Mouse (Mus musculus): ENCODE measurements around the gene Pxn. TPM values are rescaled to one million over a fixed set of nuclear protein-coding genes. Genes with fewer than 3 reads are reported as not detected.
A peak's percentile ranks its signal among the peaks of the same experiment; 100 is the strongest.
"Not testable (repeated sequence)": the region's sequence is repeated elsewhere in the genome, so short reads cannot be mapped to it uniquely, and the experiment has no call there.

The Pxn gene
- polyA plus RNA-seq, 1 experiment from 2014 or later = 14.4 TPM

DNA sequence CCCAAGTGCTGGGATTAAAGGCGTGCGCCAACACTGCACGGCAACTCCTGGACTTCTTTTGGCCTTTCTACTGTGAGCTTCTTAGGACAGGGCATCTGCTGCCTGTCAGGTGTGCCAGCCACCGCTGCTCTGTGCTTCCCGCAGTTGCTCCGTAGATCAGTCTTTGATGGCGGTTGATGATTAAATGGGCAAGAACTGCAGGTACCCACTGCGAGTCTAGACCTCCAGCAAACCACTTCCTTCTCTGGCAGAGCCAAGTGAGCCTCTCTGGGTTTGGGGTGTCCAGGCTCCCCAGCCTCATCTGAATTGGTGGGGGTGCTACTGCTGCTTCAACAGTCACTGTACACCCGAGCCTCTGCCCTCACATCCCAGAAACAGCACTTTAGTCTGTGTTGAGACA lies 11.0 kb downstream of the Pxn start:
- H3K9ac ChIP-seq (ENCODE audit: low read depth, low read length) = no peak overlapping the region
- no peak overlapping the region for H3K4me3 ChIP-seq (ENCODE audit: low read depth, low read length)
- no peaks in the 10 kb centered on the region for H3K9me3 ChIP-seq (replicated peaks; ENCODE audit: control insufficient read depth, low read length)
- no peak overlapping the region for H3K27ac ChIP-seq (ENCODE audit: low read depth, low read length)
- ATAC-seq (replicated peaks; ENCODE audit: insufficient number of reproducible peaks, low FRiP score, low TSS enrichment) = no peak
- peaks cover 32% of the 10 kb centered on the region for H3K4me1 ChIP-seq (ENCODE audit: control insufficient read depth, insufficient read depth, low read length)
- H3K27me3 ChIP-seq (ENCODE audit: control insufficient read depth, insufficient read depth, low read length) = no peaks in the 10 kb centered on the region
- H3K4me2 ChIP-seq = no peak overlapping the region
- no peaks in the 10 kb centered on the region for H3K36me3 ChIP-seq (ENCODE audit: control insufficient read depth, insufficient read depth, low read length)
- 87% methylated on average over 9 of the region's 9 CpGs for WGBS (ENCODE audit: insufficient replicate concordance)

GRCm38 (mm10) chr5:115518214-115518613 lies 11.7 kb downstream of the Pxn start:
- ATAC-seq (replicated peaks; ENCODE audit: insufficient number of reproducible peaks, low FRiP score, low TSS enrichment) = not testable (repeated sequence)

GRCm38 (mm10) chr5:115520325-115520869 lies 13.9 kb downstream of the Pxn start:
- WGBS (ENCODE audit: insufficient replicate concordance) = 43% methylated on average over 21 of the region's 21 CpGs
- no peaks in the 10 kb centered on the region for H3K36me3 ChIP-seq (ENCODE audit: control insufficient read depth, insufficient read depth, low read length)
- no peak overlapping the region for H3K4me3 ChIP-seq (ENCODE audit: low read depth, low read length)
- H3K9ac ChIP-seq (ENCODE audit: low read depth, low read length) = peak overlapping the region; percentile 39; the same call in 1 of the 2 replicates
- H3K27ac ChIP-seq (ENCODE audit: low read depth, low read length) = peak overlapping the region; percentile 58
- no peaks in the 10 kb centered on the region for H3K27me3 ChIP-seq (ENCODE audit: control insufficient read depth, insufficient read depth, low read length)
- H3K9me3 ChIP-seq (replicated peaks; ENCODE audit: control insufficient read depth, low read length) = no peaks in the 10 kb centered on the region
- ATAC-seq (replicated peaks; ENCODE audit: insufficient number of reproducible peaks, low FRiP score, low TSS enrichment) = no peak
- no peak overlapping the region for H3K4me2 ChIP-seq
- H3K4me1 ChIP-seq (ENCODE audit: control insufficient read depth, insufficient read depth, low read length) = peaks cover 44% of the 10 kb centered on the region

More at GRCm38 (mm10) chr5:115518214-115518613, 11.7 kb downstream of the Pxn start:
- WGBS (ENCODE audit: insufficient replicate concordance) = 90% methylated on average over 7 of the region's 8 CpGs
- peaks cover 40% of the 10 kb centered on the region for H3K4me1 ChIP-seq (ENCODE audit: control insufficient read depth, insufficient read depth, low read length)
- H3K9me3 ChIP-seq (replicated peaks; ENCODE audit: control insufficient read depth, low read length); H3K36me3 ChIP-seq (ENCODE audit: control insufficient read depth, insufficient read depth, low read length); H3K27ac ChIP-seq (ENCODE audit: low read depth, low read length); H3K27me3 ChIP-seq (ENCODE audit: control insufficient read depth, insufficient read depth, low read length); H3K4me3 ChIP-seq (ENCODE audit: low read depth, low read length); H3K4me2 ChIP-seq; H3K9ac ChIP-seq (ENCODE audit: low read depth, low read length): not testable (repeated sequence)

- 0 out of 2 replicates have a peak, but pooled peaks cover 3% of the 10 kb centered on the region for H3K36me3 ChIP-seq (ENCODE audit: control insufficient read depth, insufficient read depth, low read length)
- H3K27ac ChIP-seq (ENCODE audit: low read depth, low read length) = peak overlapping the region; percentile 79
- no peaks in the 10 kb centered on the region for H3K27me3 ChIP-seq (ENCODE audit: control insufficient read depth, insufficient read depth, low read length)
- H3K4me1 ChIP-seq (ENCODE audit: control insufficient read depth, insufficient read depth, low read length) = peaks cover 48% of the 10 kb centered on the region
- WGBS (ENCODE audit: insufficient replicate concordance) = 62% methylated on average over 20 of the region's 21 CpGs
- peak overlapping the region; percentile 12 for H3K4me2 ChIP-seq
- H3K9ac ChIP-seq (ENCODE audit: low read depth, low read length) = 0 out of 2 replicates have a peak overlapping the region, but pooled peaks have one; percentile 28
- ATAC-seq (replicated peaks; ENCODE audit: insufficient number of reproducible peaks, low FRiP score, low TSS enrichment) = no peak
- no peak overlapping the region for H3K4me3 ChIP-seq (ENCODE audit: low read depth, low read length)
- H3K9me3 ChIP-seq (replicated peaks; ENCODE audit: control insufficient read depth, low read length) = no peaks in the 10 kb centered on the region
These were observed 15.3 kb downstream of the Pxn start for GRCm38 (mm10) chr5:115521553-115522461.

- 0 out of 2 replicates have a peak, but pooled peaks cover 3% of the 10 kb centered on the region for H3K36me3 ChIP-seq (ENCODE audit: control insufficient read depth, insufficient read depth, low read length)
- H3K27me3 ChIP-seq (ENCODE audit: control insufficient read depth, insufficient read depth, low read length) = no peaks in the 10 kb centered on the region
- no peak overlapping the region for H3K9ac ChIP-seq (ENCODE audit: low read depth, low read length)
- peak overlapping the region; percentile 79 for H3K27ac ChIP-seq (ENCODE audit: low read depth, low read length)
- no peak for ATAC-seq (replicated peaks; ENCODE audit: insufficient number of reproducible peaks, low FRiP score, low TSS enrichment)
- no peak overlapping the region for H3K4me3 ChIP-seq (ENCODE audit: low read depth, low read length)
- no peak overlapping the region for H3K4me2 ChIP-seq
- 73% methylated on average over 4 of the region's 4 CpGs for WGBS (ENCODE audit: insufficient replicate concordance)
- H3K4me1 ChIP-seq (ENCODE audit: control insufficient read depth, insufficient read depth, low read length) = peaks cover 48% of the 10 kb centered on the region
- no peaks in the 10 kb centered on the region for H3K9me3 ChIP-seq (replicated peaks; ENCODE audit: control insufficient read depth, low read length)
These were observed 16.1 kb downstream of the Pxn start for GRCm38 (mm10) chr5:115522531-115522930.

DNA sequence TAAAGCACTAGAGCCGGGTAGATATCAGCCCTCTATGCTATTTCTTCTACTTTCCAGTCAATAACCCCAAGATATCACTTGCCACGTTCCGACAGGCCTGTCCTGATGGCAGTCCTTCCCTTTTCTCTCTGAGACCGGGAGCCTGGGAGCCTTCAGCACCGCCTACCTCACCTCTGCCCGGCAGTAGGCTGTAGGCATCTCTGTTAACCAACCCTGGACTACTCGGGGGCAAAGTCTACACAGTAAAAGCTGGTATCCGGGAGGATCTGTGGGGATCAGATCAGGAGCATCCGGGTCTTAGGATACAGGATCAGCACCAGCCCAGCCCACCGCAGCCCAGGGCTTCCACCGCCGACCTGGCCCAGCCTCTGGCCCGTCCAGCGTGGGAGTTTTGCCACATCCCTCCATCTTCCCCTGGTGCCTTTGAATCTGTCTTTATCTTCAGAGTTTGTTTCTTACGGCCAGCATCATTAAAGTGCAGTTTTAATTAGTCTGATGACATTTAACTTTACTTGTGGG lies 16.6 kb downstream of the Pxn start:
- Histone ChIP-seq H3K27me3 (ENCODE audit: control insufficient read depth, insufficient read depth, low read length) (no peaks in the 10 kb centered on the region), H3K36me3 (ENCODE audit: control insufficient read depth, insufficient read depth, low read length) (0 out of 2 replicates have a peak, but pooled peaks cover 3% of the 10 kb centered on the region), H3K4me2 (no peak overlapping the region), H3K4me1 (ENCODE audit: control insufficient read depth, insufficient read depth, low read length) (peaks cover 48% of the 10 kb centered on the region), H3K9ac (ENCODE audit: low read depth, low read length) (no peak overlapping the region), H3K4me3 (ENCODE audit: low read depth, low read length) (no peak overlapping the region), H3K9me3 (replicated peaks; ENCODE audit: control insufficient read depth, low read length) (no peaks in the 10 kb centered on the region), H3K27ac (ENCODE audit: low read depth, low read length) (peak overlapping the region; percentile 79; the same call in 1 of the 2 replicates)
- 59% methylated on average over 15 of the region's 15 CpGs for WGBS (ENCODE audit: insufficient replicate concordance)
- ATAC-seq (replicated peaks; ENCODE audit: insufficient number of reproducible peaks, low FRiP score, low TSS enrichment) = no peak

DNA sequence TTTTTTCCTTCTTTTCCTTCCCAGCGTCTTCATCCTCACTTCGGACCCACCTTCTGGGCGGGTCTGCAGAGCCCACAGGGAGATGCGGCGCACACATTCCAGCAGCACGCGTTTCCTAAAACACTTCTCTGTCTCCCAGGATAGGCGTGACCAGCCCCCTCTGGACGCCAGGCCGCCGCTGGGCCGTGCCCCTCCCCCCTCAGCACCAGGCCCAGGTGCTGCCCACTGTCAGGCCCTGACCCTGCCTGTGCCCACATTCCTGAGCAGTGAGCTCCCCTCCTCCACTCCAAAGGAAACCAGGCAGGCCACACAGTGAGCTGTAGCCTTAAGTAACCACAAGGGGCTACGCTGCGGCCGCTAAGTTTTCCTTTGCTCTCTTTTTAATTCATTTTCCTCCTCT lies 17.5 kb downstream of the Pxn start:
- H3K27me3 ChIP-seq (ENCODE audit: control insufficient read depth, insufficient read depth, low read length) = no peaks in the 10 kb centered on the region
- peak overlapping the region; percentile 46 for H3K27ac ChIP-seq (ENCODE audit: low read depth, low read length)
- no peaks in the 10 kb centered on the region for H3K9me3 ChIP-seq (replicated peaks; ENCODE audit: control insufficient read depth, low read length)
- H3K4me3 ChIP-seq (ENCODE audit: low read depth, low read length) = peak overlapping the region; percentile 26; the same call in 1 of the 2 replicates
- no peak; the same call in 1 of the 2 replicates for ATAC-seq (replicated peaks; ENCODE audit: insufficient number of reproducible peaks, low FRiP score, low TSS enrichment)
- WGBS (ENCODE audit: insufficient replicate concordance) = 7% methylated on average over 15 of the region's 15 CpGs
- peak overlapping the region; percentile 61 for H3K9ac ChIP-seq (ENCODE audit: low read depth, low read length)
- peaks cover 53% of the 10 kb centered on the region for H3K4me1 ChIP-seq (ENCODE audit: control insufficient read depth, insufficient read depth, low read length)
- H3K36me3 ChIP-seq (ENCODE audit: control insufficient read depth, insufficient read depth, low read length) = 0 out of 2 replicates have a peak, but pooled peaks cover 3% of the 10 kb centered on the region
- H3K4me2 ChIP-seq = peak overlapping the region; percentile 60

DNA sequence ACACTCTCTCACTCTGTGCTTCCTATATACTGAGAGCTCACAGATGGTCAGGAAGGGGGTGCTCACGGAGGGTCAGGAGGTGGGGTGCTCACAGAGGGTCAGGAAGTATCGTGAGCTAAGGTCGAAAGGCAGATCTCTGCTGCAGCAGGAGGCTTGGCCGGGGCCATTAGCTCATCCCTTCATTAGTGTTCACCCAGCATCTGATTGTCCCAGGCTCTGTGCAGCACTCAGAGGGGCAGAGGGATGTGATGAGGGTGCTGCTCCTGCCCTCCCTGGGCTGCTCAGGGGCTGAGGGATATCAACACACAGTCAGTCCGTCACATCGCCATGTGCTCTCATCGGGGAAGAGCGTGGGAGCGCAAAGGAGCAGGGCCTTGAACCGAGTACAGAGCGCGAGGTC lies 18.0 kb downstream of the Pxn start:
- H3K27me3 ChIP-seq (ENCODE audit: control insufficient read depth, insufficient read depth, low read length) = no peaks in the 10 kb centered on the region
- H3K4me2 ChIP-seq = peak overlapping the region; percentile 60
- 0 out of 2 replicates have a peak, but pooled peaks cover 3% of the 10 kb centered on the region for H3K36me3 ChIP-seq (ENCODE audit: control insufficient read depth, insufficient read depth, low read length)
- peaks cover 58% of the 10 kb centered on the region for H3K4me1 ChIP-seq (ENCODE audit: control insufficient read depth, insufficient read depth, low read length)
- H3K27ac ChIP-seq (ENCODE audit: low read depth, low read length) = peak overlapping the region; percentile 46
- no peaks in the 10 kb centered on the region for H3K9me3 ChIP-seq (replicated peaks; ENCODE audit: control insufficient read depth, low read length)
- peak overlapping the region; percentile 61 for H3K9ac ChIP-seq (ENCODE audit: low read depth, low read length)
- WGBS (ENCODE audit: insufficient replicate concordance) = 40% methylated on average over 12 of the region's 12 CpGs
- ATAC-seq (replicated peaks; ENCODE audit: insufficient number of reproducible peaks, low FRiP score, low TSS enrichment) = no peak; the same call in 1 of the 2 replicates
- no peak overlapping the region for H3K4me3 ChIP-seq (ENCODE audit: low read depth, low read length)

All from heart, embryonic 11.5 days (tissue).